In genomic region chr8:103096496-103097092, GRCm38 (mm10) we compare ENCODE assay signal across 13 mouse cellular contexts.
"Had no signal": no experiment of that assay in that cellular context is flagged by ENCODE, and none has a peak within 500 bp of the region (broad histone marks: within the 10 kb centered on the region; RNA-seq: fewer than 3 reads in every experiment).

No protein-coding gene starts in this region.

- H3K4me3 ChIP-seq: hindbrain, embryonic 13.5 days; limb, embryonic 15.5 days; liver, embryonic 12.5 days; midbrain, embryonic 10.5 days; myocyte; neural tube, embryonic 15.5 days had no signal

- ATAC-seq: hindbrain, postnatal 0 days; liver, embryonic 12.5 days had no signal

- H3K36me3 ChIP-seq: hindbrain, embryonic 13.5 days; limb, embryonic 15.5 days; liver, embryonic 12.5 days; midbrain, embryonic 10.5 days; neural tube, embryonic 15.5 days had no signal

- DNase-seq: left cerebral cortex, postnatal 4 days; lung, postnatal 36 days; midbrain, embryonic 14.5 days; right cerebral cortex, adult 18-20 months; right cerebral cortex, postnatal 25 days; thymus, postnatal 36 days had no signal

- H3K9me3 ChIP-seq: hindbrain, embryonic 13.5 days; limb, embryonic 15.5 days; liver, embryonic 12.5 days; midbrain, embryonic 10.5 days; neural tube, embryonic 15.5 days had no signal

- H3K9ac ChIP-seq: hindbrain, embryonic 13.5 days; limb, embryonic 15.5 days; liver, embryonic 12.5 days; neural tube, embryonic 15.5 days had no signal

- H3K4me1 ChIP-seq: hindbrain, embryonic 13.5 days; limb, embryonic 15.5 days; liver, embryonic 12.5 days; neural tube, embryonic 15.5 days had no signal

- H3K27me3 ChIP-seq: hindbrain, embryonic 13.5 days; limb, embryonic 15.5 days; liver, embryonic 12.5 days; neural tube, embryonic 15.5 days had no signal

- H3K27ac ChIP-seq: hindbrain, embryonic 13.5 days; hindbrain, postnatal 0 days; limb, embryonic 15.5 days; liver, embryonic 12.5 days; midbrain, embryonic 10.5 days; neural tube, embryonic 15.5 days had no signal

- H3K4me2 ChIP-seq: hindbrain, embryonic 13.5 days; limb, embryonic 15.5 days; liver, embryonic 12.5 days; neural tube, embryonic 15.5 days had no signal
